Mouse (Mus musculus) retina, postnatal 7 days (tissue): ENCODE results near the gene Znrf1.

Experiments used
- DNase-seq: peaks from one replicate; pipeline ENCODE4 v3.0.0-alpha.2; 2012; ENCODE audit warnings: low read depth, low spot score

Znrf1 gene

DNA sequence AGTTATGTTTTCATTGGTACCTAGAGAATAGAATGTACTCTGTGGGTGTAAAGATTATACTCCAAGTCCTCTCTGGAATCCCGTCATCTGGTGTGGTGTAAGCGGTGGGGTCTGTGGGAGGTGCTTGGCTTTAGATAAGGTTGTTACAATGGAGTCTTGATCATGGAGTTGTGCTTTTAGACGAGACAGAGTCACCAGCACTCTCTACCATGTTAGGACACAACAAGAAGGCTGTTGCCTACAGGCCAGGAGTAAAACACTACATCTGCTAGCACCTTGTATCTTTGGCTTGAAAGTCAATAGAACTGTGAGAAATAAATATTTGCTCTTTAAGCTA lies 60.6 kb downstream of the Znrf1 start:
- DNase-seq: no peak

DNA sequence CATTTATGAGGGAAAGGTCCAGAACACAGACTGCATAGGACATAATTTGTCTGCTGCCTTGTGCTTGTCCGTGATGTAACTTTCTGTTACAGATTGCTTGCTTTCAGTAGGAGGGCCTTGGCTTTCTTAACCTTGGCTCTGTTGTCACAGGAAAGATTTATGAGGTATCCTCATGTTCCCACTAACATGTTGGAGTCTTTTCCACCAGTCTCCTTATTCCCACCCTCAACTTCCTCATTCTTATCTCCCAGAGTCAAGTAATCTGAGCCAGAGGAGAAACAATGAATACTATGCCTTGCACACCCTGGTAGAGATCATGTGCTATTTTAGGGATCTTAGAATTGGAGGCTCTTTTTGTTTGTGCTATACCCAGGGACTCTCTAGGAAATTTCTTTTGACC lies 61.4 kb downstream of the Znrf1 start:
- DNase-seq: no peak

DNA sequence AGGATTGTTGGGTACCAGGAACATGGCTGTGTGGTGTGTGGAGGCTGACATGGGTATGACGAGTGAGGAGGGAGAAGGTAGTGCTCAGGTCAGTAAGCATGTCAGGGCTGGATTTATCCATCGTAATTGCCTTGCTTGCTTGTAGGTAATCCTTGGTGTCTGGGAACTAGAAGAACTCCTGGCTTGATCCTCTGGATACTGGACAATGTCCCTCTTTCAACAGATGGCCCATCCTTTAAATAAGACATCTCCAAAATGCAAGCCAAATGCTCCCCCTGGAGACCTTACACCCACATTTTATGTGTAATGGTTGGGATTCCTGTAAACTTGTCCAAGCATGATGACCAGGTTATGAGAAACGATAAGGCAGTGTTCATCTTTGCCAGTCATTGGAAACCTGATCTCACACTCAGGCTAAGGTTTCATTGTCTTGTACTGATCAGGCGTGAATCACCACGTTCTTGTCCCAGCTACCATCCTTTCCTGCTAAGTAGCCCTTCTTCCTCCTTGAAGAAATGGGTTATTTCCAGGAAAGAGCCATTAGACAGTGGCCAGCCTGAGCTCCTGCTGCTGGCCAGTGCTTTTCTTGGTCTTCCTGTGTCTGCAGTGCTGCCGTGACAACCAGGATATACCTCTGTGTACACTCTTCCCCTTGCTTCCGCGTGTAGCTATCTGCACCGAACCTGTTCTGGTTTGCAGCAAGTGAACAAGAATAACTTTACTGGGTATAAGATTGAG lies 64.0 kb downstream of the Znrf1 start:
- no peak for DNase-seq

DNA sequence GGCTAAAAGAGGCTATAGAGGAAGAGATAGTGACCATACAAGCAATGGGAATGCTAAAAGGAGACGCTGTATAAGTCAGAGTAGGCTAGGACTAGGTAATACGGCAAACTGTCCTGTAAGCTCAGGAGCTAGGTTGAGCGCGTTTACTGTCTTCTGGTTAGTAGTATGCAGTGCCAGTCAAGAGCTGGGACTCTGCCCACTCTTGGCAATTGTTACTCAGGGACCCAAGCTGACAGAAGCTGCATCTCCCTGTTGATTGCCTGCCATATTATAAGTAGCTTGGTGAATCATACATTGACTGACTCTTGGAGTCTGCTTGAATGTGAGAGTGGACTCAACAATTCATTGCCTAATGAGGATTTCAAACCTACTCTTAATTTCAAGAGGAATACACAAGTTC lies 66.2 kb downstream of the Znrf1 start:
- no peak for DNase-seq

DNA sequence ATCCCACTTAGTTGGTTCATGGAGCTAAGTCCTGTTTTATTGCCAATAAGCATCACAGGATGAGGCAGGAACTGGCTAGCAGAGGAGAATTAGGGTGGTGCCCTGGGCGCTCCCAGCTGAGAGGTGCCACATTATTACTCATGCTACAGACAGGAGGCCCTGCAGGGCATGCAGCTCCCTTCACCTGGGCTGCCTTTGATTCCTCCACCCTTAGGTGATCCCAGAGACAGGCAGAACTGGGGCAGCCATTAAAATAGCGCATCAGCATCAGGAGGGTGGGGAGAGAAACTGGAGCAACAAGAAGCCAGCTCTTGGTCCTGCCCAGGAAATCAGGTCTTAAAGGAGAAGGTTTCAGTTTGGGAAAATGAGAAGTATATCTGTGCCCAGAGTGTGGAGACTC lies 69.1 kb downstream of the Znrf1 start:
- DNase-seq: no peak

DNA sequence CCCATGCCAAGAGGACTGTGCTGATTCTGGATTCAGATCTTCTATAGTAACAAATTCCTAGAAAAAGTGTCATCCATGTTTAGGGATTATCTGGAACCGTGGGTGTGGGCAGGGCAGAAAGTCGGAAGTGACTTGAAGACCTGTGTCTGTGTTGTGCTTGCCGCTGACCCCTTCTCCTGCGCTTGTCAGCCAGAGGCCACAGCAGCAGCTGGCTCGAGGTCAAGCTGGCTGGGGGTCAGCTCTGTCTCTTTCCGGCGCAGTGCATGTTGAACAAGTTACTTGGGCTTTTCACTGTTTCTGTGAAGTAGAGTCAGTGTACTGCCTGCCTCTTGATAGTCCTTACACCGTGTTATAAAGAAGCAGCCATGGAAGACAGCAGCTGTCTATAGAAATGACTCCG lies 71.1 kb downstream of the Znrf1 start:
- DNase-seq: no peak

DNA sequence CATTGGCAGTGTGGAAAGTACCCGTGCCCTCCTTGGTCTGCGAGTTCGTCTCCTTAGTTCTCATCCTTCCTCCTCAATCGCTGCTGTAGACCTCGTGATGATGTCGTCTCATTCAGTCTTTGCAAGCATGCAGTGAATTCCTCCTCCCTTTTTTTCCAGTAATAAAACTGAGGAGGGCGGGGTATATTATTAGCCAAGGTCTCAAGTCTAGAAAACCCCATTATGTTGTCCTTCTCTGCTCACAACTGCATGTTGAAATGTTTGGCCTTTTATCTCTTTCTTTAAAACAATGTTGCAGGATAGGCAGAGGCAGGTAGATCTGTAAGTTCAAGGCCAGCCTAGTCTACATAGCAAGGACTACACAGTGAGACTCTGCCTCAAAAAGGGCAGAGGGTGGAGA lies 71.5 kb downstream of the Znrf1 start:
- no peak for DNase-seq

DNA sequence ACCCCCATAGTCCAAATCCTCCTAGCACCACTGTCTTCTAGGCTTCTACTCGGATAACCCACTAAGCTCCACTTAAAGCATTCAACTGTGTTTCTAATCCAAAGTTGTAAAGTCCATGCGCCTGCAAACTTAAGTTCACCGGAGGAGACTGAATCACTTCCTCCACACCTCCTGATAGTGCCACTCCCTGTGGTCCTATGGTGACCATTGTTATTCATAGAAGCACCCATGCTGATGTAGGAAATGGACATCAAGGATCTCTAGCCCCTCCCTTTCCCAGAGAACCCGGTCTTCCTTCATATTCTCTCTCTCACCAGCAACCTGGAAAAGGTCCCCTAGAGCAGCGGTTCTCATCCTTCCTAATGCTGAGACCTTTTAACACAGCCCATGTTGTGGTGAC lies 77.3 kb downstream of the Znrf1 start:
- DNase-seq: no peak

DNA sequence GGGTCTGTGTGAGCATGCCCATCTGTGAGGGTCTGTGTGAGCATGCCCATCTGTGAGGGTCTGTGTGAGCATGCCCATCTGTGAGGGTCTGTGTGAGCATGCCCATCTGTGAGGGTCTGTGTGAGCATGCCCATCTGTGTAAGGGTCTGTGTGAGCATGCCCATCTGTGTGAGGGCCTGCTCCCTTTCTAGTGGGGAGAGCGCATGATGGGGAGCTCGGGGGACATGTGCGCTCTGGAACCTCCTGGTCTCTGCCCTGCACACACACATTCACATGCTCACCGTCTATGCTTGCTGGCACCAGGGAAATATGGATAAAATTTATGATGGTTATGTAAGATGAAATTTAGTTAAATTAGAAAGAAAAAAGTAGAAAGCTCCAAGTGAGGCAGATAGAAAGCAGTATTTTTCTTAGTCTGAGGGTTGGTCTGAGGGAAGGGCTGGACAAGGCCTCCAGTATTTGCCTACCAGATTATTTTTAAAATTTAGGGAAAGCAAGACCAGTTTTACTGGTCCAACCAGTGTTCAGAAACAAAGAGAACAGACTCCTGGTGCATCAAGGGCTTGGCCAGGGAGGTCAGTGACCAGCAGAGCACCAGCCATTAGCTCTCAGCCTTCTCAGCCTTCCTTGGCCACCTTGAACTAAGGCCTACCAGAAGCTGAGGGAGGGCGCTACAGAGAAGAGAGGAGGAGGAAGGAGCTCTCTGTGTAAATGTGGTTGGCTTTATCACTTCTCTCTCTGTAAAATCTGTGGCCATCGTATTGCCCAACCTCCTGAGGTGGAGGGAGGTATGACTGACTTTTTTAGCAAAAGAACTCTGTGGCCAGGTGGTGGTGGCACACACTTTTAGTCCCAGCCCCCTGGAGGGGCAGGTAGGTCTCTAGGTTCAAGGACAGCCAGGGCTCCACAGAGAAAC lies 79.1 kb downstream of the Znrf1 start:
- no peak for DNase-seq

DNA sequence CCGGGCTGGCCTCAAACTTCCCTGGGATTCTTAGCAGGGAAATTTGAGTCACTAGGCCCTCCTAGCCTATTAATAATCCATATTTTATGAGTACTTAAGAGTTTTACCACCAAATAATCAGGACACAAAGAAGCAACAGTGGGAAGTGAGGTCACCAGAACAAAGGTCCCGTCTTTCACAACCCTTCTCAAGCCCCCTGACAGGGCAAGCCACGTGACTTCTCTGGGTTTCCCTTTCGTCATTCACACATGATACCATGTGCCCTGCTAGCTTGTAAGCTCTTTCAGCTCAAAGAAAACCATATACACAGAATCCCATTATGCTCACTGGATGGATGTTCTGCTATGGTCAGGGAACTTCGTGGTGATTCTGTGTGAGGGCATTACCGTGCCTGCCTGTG lies 81.9 kb downstream of the Znrf1 start:
- DNase-seq: no peak

DNA sequence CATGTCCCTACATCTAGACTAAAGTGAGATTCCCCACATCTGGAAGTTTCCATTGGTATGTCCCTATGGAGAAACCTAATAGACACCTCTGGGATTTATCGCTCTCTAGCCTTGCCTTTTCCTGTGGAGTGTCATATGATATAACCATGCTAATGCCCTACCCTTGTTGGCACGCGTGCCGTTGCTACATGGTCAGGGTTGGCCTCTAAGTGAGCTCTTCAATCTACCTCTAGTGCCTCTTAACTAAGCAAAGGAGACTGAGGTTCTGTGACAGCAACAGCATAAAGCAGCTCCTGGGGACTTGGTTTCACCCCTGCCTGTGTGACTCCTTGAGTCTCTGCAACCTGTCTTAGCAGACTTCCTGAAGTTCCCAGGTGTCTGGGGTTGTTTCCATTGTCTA lies 82.4 kb downstream of the Znrf1 start:
- DNase-seq: no peak

DNA sequence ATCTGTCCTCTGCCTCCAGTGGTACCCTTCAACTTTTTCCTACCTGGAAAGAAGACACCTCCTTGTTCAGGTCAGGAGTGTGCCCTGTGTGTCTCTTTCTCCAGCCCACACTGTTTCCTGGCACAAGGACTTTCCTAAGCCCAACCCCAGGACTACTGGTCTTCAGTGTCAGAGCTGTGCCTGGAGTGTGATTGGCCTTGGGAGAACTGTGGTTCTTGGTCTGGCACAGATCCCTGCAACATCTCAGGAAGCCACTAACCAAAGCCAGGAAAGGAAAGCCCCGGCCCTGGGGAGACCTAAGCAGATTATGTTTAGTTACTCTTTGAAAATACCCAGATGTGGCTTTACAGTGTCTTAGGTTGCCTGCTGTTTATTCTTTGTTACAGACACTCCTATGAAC lies 84.0 kb downstream of the Znrf1 start:
- DNase-seq: no peak

DNA sequence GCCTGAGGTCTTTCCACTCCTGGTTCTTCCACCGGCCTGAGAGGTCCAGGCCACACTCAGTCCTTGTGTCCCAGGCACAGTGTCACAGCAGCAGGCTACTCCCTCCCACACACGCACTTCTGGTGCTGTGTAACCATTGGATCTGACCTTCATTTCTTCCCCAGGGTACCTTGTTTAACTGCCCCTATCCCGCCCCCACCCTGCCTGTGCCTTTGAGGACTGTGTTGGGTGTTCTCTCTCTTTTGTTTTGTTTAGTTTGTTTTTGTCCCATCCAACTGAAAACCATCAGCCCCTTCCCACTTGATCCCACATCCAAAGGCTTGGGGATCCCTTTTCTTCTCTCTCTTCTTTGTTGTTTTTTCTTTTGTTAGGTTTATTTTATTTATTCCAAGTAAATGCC lies 86.2 kb downstream of the Znrf1 start:
- DNase-seq: no peak

DNA sequence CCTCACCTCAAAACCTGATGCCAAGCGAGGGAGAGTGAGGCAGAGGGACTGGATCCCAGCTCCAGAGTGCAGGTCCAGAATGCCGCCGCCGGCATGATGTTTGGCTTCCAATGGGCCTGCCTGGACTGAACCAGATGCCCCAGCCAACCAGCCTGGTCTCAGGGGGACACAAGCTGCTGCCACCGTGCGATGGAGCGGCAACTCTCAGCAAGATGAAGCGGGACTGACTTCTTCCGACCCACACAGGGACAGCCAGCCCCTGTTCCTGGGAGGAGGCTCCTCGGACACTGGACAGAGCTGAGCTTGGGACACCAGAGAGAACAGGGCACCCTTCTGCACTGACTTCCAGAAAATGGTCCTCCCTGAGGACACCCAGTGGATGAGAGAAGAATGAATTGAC lies 86.7 kb downstream of the Znrf1 start:
- no peak for DNase-seq

DNA sequence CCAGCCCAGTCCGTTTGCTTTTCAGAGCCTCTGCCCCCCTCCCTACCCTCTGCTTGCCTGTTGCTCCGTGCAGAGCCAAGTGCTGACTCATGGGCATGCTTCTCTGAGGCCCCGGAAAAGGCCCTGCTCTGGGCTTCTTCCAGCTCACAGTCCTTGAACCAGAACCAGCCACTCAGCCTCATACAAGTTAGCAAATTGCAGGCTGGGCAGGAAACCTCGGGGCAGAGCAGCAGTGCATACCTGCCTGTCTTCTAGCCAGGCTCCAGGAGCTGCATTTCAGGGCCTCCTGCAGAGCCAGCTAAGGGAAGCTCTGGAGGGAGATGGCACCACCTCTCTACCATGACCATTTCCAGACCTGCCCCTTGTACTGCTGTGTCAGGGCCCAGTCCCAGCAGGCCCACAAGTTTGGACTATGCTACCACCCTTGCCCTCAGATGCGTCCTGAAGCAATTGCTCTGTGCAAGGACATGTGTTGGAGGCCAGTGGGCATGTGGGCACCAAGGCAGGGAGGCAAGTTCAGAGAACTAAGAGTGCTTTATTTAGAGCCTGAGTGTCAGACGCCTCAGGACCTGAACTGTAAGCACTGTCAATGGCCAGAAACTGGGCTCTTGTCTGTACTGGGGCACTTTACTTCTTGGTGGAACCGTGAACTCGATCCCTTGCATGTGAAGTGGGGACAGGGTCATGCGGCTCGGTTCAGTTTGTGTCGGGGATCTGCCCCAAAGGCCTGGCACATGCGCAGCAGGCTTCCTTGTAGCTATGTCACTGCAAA lies 88.4 kb downstream of the Znrf1 start:
- no peak for DNase-seq

DNA sequence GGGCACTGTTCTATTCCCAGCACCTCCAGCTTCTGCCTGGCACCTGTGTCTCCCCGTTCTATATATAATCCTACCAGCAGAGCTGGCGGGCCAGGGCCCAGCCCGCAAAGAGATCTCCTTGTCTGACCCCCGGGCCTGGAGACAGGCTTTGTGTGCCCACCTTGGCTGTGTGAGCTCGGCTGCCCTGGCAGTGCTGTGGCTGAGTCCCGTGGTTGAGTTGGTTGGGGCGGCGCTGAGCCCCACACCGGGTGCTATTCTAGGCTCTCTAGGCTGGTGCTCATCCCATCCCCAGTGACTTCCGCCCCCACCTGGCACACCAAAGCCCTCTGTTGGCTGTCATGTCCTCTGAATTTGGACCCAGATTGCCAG lies 88.9 kb downstream of the Znrf1 start:
- no peak for DNase-seq

DNA sequence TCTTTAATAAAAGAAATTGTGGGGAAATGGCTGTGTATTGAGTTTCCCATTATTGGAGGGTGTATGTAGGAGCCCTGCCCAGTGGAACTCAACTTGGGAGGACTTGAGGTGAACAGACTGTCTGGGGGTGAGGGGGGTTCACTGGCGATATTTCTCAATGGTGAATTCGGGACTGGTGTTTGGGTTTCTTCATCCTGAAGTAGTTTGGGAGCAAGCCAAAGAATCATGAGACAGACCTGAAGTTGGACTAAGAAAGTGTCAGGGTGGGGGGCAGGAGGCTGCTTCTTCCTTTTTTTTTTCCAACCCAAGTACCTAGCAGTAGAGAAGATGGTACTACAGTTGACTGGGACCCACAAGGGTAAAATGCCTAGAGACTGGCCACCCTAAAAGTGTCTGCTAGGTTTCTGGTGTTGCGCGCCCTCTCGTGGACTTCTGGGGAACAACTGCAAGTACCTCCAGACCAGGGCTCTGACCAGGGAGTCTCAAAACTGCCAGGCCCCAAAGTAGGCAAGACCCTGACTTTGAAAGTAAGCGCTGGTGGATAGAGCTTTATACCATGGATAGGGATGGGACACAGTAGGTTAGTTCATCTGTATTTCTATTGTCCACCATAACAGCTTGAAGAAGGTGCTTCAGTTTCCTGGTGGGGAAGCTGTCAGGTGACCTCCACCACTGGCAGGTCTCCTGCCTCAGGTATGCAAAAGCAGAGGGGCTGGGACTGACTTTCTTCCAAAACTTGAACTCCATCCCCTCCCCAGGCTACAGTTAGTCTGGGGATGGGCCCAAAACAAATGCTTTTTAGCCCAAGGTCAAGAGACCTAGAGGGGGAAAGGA lies 90.0 kb downstream of the Znrf1 start:
- DNase-seq: peak; percentile 53

DNA sequence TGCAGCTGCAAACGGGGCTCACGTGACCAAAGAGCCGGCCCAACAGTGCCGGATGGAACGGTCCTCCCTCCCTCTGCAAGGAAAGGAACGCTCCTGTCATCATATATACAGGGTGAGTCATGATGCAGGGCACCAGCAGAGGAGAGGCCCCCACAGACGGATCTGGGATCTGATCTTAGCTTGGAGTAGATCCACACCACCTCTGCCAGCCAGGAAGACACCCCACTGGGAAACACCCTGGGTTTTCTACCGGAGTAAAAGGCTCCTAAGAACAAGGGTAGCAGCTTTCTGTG lies 90.6 kb downstream of the Znrf1 start:
- no peak for DNase-seq

DNA sequence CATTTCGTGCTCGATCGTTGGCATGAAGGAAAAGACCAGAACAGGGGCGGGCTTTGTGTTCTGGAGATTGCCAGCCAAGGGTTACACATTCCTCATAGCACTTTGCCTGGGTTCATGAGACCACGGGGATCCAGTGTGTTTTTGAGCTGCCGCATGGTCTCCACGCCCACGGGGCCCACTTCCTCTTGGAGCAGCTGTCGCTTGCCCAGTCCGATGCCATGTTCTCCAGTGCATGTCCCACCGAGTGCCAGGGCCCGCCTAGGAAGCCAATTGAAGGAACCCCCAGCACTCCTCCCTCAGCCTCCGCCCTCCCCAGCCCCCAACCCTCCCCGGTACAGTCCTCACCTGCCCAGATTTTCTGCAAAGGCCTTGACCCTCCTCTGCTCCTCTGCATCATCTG lies 91.0 kb downstream of the Znrf1 start:
- DNase-seq: no peak

DNA sequence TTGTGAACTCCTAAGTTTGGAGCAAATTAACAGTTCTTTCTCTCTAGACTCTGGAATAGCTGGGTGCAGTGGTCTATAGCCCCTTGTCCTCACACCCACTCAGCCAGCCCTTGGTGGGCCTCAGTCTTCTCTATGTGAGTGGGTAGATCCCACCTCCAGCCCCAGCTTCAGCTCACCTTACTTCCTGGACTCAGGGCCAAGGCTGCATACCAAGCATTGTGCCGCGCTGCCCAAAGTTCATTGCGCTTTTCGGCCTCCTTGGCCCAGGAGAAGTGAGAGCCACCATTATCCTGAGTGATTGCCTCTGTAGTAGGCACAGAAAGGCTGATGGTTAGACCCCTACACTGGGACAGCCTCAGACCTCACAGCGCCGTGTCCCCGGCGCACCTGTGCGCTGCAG lies 92.0 kb downstream of the Znrf1 start:
- no peak for DNase-seq

DNA sequence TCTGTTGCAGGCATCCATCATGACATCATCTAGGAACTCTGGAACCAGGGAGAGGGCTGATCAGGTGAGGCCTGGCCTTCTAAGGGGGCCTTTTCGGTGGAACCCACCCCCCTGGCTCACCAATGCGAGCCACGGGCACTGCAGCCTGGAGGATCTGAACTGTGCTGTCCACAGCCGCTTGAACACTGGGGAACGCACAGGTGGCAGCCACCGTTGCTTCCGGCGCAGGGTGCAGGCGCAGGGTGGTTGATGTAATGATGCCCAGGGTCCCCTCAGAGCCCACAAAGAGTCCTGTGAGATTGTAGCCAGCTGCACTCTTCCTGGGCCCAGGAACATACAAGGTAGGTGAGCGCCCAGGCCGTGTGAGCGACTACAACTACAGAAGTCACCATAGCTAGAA lies 92.5 kb downstream of the Znrf1 start:
- no peak for DNase-seq
